Mouse (Mus musculus) lung, postnatal 10 days (tissue): ENCODE measurements at regions not wholly inside any gene's neighbourhood (a gene's known extent, or its start where the extent isn't known, plus 50 kb on each side); places are given as distances from the start of the nearest gene placed in this dataset.

Experiments used
- DNase-seq: peaks from one replicate; pipeline ENCODE4 v3.0.0; 2021

GRCm38 (mm10) chr2:71694758-71695310 lies 50.6 kb upstream of the Itga6 start:
- no peak for DNase-seq
